Mouse (Mus musculus): ENCODE results near the gene Spint2. TPM values are rescaled to one million over a fixed set of nuclear protein-coding genes. Genes with fewer than 3 reads are reported as not detected.
A peak's percentile ranks its signal among the peaks of the same experiment; 100 is the strongest.

Gene Spint2
- polyA plus RNA-seq, 1 experiment from 2014 or later, result 43.7 TPM

DNA sequence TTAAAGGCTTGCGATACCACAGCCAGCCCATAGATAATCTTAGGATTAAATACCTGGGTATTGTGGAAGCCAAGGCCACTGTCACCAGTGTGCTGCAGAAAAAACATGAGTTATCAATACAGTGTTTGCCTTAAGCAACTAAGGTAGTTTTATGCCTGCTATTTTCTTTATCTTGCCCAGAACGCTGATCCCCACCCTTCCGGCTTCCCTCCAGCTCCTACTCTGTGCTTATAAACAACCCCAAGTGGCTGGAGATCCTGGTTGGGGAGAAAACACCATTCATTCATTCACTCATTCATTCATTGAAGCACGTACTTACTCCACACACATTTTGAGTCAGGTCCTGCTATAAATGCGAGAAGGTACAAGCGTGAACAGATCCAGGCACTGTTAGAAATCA, 2.8 kb upstream of the Spint2 start:
- Histone ChIP-seq H3K36me3 (no peaks in the 10 kb centered on the region), H3K4me1 (replicated peaks) (peaks cover 29% of the 10 kb centered on the region), H3K27me3 (ENCODE audit: insufficient read depth, poor library complexity, severe bottlenecking) (peaks cover 70% of the 10 kb centered on the region), H3K27ac (no peak overlapping the region), H3K9me3 (no peaks in the 10 kb centered on the region), H3K4me3 (no peak overlapping the region)
- WGBS, result 94% methylated on average over 6 of the region's 6 CpGs
- no peak for DNase-seq (ENCODE audit: low spot score)

- H3K9me3 ChIP-seq, result no peaks in the 10 kb centered on the region
- no peak for DNase-seq (ENCODE audit: low spot score)
- peaks cover 74% of the 10 kb centered on the region for H3K27me3 ChIP-seq (ENCODE audit: insufficient read depth, poor library complexity, severe bottlenecking)
- WGBS, result 87% methylated on average over 4 of the region's 4 CpGs
- peaks cover 26% of the 10 kb centered on the region for H3K4me1 ChIP-seq (replicated peaks)
- no peaks in the 10 kb centered on the region for H3K36me3 ChIP-seq
- no peak overlapping the region for H3K27ac ChIP-seq
- no peak overlapping the region for H3K4me3 ChIP-seq
These were observed 2.2 kb upstream of the Spint2 start for GRCm38 (mm10) chr7:29283876-29284275.

DNA sequence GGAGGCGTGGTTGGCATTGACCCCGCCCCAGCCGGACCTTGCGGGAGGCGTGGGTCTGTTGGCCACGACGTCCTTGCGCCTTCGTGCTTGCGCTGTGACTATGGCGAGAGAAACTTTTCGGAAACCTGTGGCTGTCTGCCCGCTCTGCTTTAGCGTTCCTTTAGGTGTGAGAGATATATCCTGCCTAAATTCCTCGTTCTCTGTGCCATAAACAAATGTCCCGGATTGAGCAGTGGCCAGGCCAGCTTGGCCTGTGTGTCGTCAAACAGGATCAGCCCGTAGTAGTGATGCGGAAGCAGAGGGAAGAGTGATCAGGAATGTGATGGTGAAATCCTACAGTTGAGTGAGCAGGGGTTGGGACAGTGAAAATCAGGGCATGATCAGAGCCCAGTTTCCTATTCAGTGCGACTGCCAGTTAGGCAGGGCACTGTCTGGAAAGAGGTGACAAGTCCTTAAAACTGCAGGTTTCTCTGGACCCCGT, 402 bp upstream of the Spint2 start:
- WGBS, result 11% methylated on average over 21 of the region's 21 CpGs
- DNase-seq (ENCODE audit: low spot score), result no peak
- H3K27me3 ChIP-seq (ENCODE audit: insufficient read depth, poor library complexity, severe bottlenecking), result peaks cover 61% of the 10 kb centered on the region

DNA sequence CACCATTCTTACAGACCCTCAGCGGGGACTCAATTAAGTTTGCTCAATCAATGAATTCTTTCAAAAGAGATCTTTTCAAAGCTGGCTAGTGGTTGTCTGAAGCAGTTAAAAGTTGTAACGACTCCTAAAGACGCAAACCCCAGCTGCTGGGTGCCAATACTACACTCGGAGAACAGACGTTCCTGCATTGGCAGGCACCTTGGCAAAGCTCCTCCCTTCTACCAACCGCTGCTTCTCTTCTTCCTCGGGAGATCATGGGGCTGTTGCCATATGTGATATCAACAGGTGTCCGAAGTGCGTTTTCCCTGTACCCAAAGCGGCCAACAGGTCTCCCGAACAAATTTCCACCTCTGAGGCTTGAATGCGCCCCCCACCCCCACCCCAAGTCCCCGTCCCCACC, 911 bp downstream of the Spint2 start:
- no peaks in the 10 kb centered on the region for H3K9me3 ChIP-seq
- peaks cover 20% of the 10 kb centered on the region for H3K4me1 ChIP-seq (replicated peaks)
- H3K27me3 ChIP-seq (ENCODE audit: insufficient read depth, poor library complexity, severe bottlenecking), result peaks cover 56% of the 10 kb centered on the region
- WGBS, result 12% methylated on average over 13 of the region's 13 CpGs
- DNase-seq (ENCODE audit: low spot score), result no peak
- peak overlapping the region; percentile 85 for H3K27ac ChIP-seq
- H3K4me3 ChIP-seq, result peak overlapping the region; percentile 73
- no peaks in the 10 kb centered on the region for H3K36me3 ChIP-seq

More for the DNA sequence above, 402 bp upstream of the Spint2 start:
- H3K36me3 ChIP-seq, result no peaks in the 10 kb centered on the region
- no peaks in the 10 kb centered on the region for H3K9me3 ChIP-seq
- H3K4me1 ChIP-seq (replicated peaks), result peaks cover 20% of the 10 kb centered on the region
- H3K4me3 ChIP-seq, result peak overlapping the region; percentile 73
- peak overlapping the region; percentile 85 for H3K27ac ChIP-seq

GRCm38 (mm10) chr7:29279924-29280323, 1.8 kb downstream of the Spint2 start:
- WGBS, result 89% methylated on average over 8 of the region's 8 CpGs

GRCm38 (mm10) chr7:29279261-29279660, 2.5 kb downstream of the Spint2 start:
- no peak for DNase-seq (ENCODE audit: low spot score)
- no peak overlapping the region for H3K4me3 ChIP-seq
- no peaks in the 10 kb centered on the region for H3K36me3 ChIP-seq
- H3K4me1 ChIP-seq (replicated peaks), result peaks cover 20% of the 10 kb centered on the region
- H3K27ac ChIP-seq, result no peak overlapping the region
- H3K27me3 ChIP-seq (ENCODE audit: insufficient read depth, poor library complexity, severe bottlenecking), result peaks cover 42% of the 10 kb centered on the region
- no peaks in the 10 kb centered on the region for H3K9me3 ChIP-seq

More at GRCm38 (mm10) chr7:29279924-29280323, 1.8 kb downstream of the Spint2 start:
- Histone ChIP-seq H3K36me3 (no peaks in the 10 kb centered on the region), H3K4me3 (0 out of 2 replicates have a peak overlapping the region, but pooled peaks have one; percentile 3), H3K4me1 (replicated peaks) (peaks cover 20% of the 10 kb centered on the region), H3K9me3 (no peaks in the 10 kb centered on the region), H3K27ac (no peak overlapping the region), H3K27me3 (ENCODE audit: insufficient read depth, poor library complexity, severe bottlenecking) (peaks cover 48% of the 10 kb centered on the region)
- DNase-seq (ENCODE audit: low spot score), result no peak

- Histone ChIP-seq H3K4me1 (replicated peaks) (peaks cover 20% of the 10 kb centered on the region), H3K27me3 (ENCODE audit: insufficient read depth, poor library complexity, severe bottlenecking) (peaks cover 34% of the 10 kb centered on the region), H3K9me3 (no peaks in the 10 kb centered on the region), H3K27ac (no peak overlapping the region), H3K36me3 (no peaks in the 10 kb centered on the region), H3K4me3 (no peak overlapping the region)
- WGBS, result 95% methylated on average over 4 of the region's 4 CpGs
- DNase-seq (ENCODE audit: low spot score), result no peak
These were observed 4.2 kb downstream of the Spint2 start for GRCm38 (mm10) chr7:29277510-29277909.

DNA sequence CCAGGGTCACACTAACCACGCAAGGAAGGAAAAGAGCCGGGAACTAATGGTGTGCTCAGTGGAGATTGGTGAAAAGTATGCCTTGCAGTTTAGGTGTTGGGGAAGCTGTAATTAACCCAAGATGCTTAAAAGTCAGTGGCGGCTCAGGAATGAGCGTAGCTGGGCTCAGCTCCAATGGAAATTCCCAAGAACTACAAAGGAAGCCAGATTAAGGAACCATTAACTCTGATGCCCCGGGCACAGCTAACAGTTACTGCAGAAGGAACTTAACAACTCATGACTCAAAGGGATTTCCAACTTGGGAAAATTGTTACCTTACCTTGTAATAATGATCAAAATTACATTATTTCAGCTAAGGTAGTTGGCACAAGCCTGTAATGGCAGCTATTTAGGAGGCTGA, 5.0 kb downstream of the Spint2 start:
- Histone ChIP-seq H3K27me3 (ENCODE audit: insufficient read depth, poor library complexity, severe bottlenecking) (peaks cover 27% of the 10 kb centered on the region), H3K9me3 (no peaks in the 10 kb centered on the region), H3K4me3 (no peak overlapping the region), H3K4me1 (replicated peaks) (peaks cover 14% of the 10 kb centered on the region), H3K27ac (no peak overlapping the region), H3K36me3 (no peaks in the 10 kb centered on the region)
- WGBS, result 85% methylated on average over 5 of the region's 5 CpGs
- DNase-seq (ENCODE audit: low spot score), result no peak

- H3K4me1 ChIP-seq (replicated peaks), result 0 out of 2 replicates have a peak, but pooled peaks cover 2% of the 10 kb centered on the region
- no peak overlapping the region for H3K4me3 ChIP-seq
- DNase-seq (ENCODE audit: low spot score), result no peak
- 77% methylated on average over 8 of the region's 8 CpGs for WGBS
- no peaks in the 10 kb centered on the region for H3K27me3 ChIP-seq (ENCODE audit: insufficient read depth, poor library complexity, severe bottlenecking)
- no peaks in the 10 kb centered on the region for H3K36me3 ChIP-seq
- no peak overlapping the region for H3K27ac ChIP-seq
- H3K9me3 ChIP-seq, result no peaks in the 10 kb centered on the region
These were observed 9.8 kb downstream of the Spint2 start for GRCm38 (mm10) chr7:29271687-29272465.

GRCm38 (mm10) chr7:29270445-29270844, 11.3 kb downstream of the Spint2 start:
- no peaks in the 10 kb centered on the region for H3K36me3 ChIP-seq
- H3K9me3 ChIP-seq, result no peaks in the 10 kb centered on the region
- no peak overlapping the region for H3K4me3 ChIP-seq
- 81% methylated on average over 4 of the region's 4 CpGs for WGBS
- no peak for DNase-seq (ENCODE audit: low spot score)
- H3K27me3 ChIP-seq (ENCODE audit: insufficient read depth, poor library complexity, severe bottlenecking), result no peaks in the 10 kb centered on the region
- H3K4me1 ChIP-seq (replicated peaks), result 0 out of 2 replicates have a peak, but pooled peaks cover 10% of the 10 kb centered on the region
- no peak overlapping the region for H3K27ac ChIP-seq

DNA sequence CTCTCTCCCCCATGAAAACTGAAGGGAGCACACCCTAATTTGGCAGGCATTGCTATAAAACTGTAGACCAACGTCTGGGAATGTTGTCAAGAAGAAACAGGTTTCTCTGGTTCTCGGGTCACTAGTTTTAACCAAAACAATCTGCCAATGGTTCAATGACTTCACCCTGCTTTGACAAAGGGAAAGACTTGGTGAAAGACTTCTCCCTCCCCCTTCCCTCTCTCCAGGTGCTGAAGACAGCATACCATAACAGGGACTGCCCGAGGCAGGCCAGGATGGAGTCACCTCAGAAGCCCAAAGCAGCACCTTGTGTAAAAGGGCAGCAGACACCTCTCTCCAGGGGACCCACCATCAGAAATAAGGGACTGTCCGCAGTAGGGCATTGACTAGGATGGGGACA, 14.8 kb downstream of the Spint2 start:
- no peak overlapping the region for H3K4me3 ChIP-seq
- DNase-seq (ENCODE audit: low spot score), result no peak
- H3K9me3 ChIP-seq, result no peaks in the 10 kb centered on the region
- 55% methylated on average over 4 of the region's 4 CpGs for WGBS
- H3K4me1 ChIP-seq (replicated peaks), result 0 out of 2 replicates have a peak, but pooled peaks cover 11% of the 10 kb centered on the region
- no peak overlapping the region for H3K27ac ChIP-seq
- H3K27me3 ChIP-seq (ENCODE audit: insufficient read depth, poor library complexity, severe bottlenecking), result no peaks in the 10 kb centered on the region
- H3K36me3 ChIP-seq, result no peaks in the 10 kb centered on the region

GRCm38 (mm10) chr7:29265636-29266035, 16.1 kb downstream of the Spint2 start:
- Histone ChIP-seq H3K36me3 (no peaks in the 10 kb centered on the region), H3K9me3 (no peaks in the 10 kb centered on the region), H3K4me1 (replicated peaks) (0 out of 2 replicates have a peak, but pooled peaks cover 11% of the 10 kb centered on the region), H3K27me3 (ENCODE audit: insufficient read depth, poor library complexity, severe bottlenecking) (no peaks in the 10 kb centered on the region), H3K27ac (no peak overlapping the region), H3K4me3 (no peak overlapping the region)
- 73% methylated on average over 7 of the region's 7 CpGs for WGBS
- DNase-seq (ENCODE audit: low spot score), result no peak

GRCm38 (mm10) chr7:29263831-29264230, 17.9 kb downstream of the Spint2 start:
- 87% methylated on average over 3 of the region's 3 CpGs for WGBS
- no peak overlapping the region for H3K27ac ChIP-seq
- no peaks in the 10 kb centered on the region for H3K27me3 ChIP-seq (ENCODE audit: insufficient read depth, poor library complexity, severe bottlenecking)
- H3K36me3 ChIP-seq, result no peaks in the 10 kb centered on the region
- H3K4me1 ChIP-seq (replicated peaks), result peaks cover 27% of the 10 kb centered on the region
- H3K9me3 ChIP-seq, result no peaks in the 10 kb centered on the region
- no peak overlapping the region for H3K4me3 ChIP-seq
- no peak for DNase-seq (ENCODE audit: low spot score)
